ENCODE assay signal across 22 mouse cellular contexts in genomic region chr6:147021181-147021580, GRCm38 (mm10).
"Had no signal": no experiment of that assay in that cellular context is flagged by ENCODE, and none has a peak within 500 bp of the region (broad histone marks: within the 10 kb centered on the region; RNA-seq: fewer than 3 reads in every experiment).

No protein-coding gene starts in this region.

- ATAC-seq: liver, postnatal 0 days; lung, postnatal 0 days; midbrain, embryonic 15.5 days had no signal

- H3K27me3 ChIP-seq: kidney, embryonic 15.5 days; limb, embryonic 12.5 days; limb, embryonic 15.5 days; midbrain, embryonic 12.5 days; midbrain, embryonic 15.5 days; neural tube, embryonic 13.5 days had no signal

- H3K4me2 ChIP-seq: kidney, embryonic 15.5 days; limb, embryonic 12.5 days; limb, embryonic 15.5 days; liver, embryonic 11.5 days; lung, embryonic 14.5 days; midbrain, embryonic 12.5 days; midbrain, embryonic 15.5 days; neural tube, embryonic 13.5 days had no signal

- H3K36me3 ChIP-seq: midbrain, embryonic 12.5 days; midbrain, embryonic 15.5 days had no signal

- DNase-seq: kidney, adult 8-10 months; kidney, postnatal 10 days; kidney, postnatal 36 days; layer of hippocampus, postnatal 36 days; left cerebral cortex, postnatal 4 days; liver, postnatal 0 days; lung, embryonic 14.5 days; right cerebral cortex, adult 18-20 months; right cerebral cortex, postnatal 14 days; right cerebral cortex, postnatal 4 days; thymus, postnatal 25 days had no signal

- H3K4me3 ChIP-seq: kidney, embryonic 15.5 days; left cerebral cortex, adult 2 months; limb, embryonic 12.5 days; limb, embryonic 15.5 days; midbrain, embryonic 12.5 days; midbrain, embryonic 15.5 days; neural tube, embryonic 13.5 days had no signal

- H3K27ac ChIP-seq: kidney, embryonic 15.5 days; limb, embryonic 12.5 days; limb, embryonic 15.5 days; liver, embryonic 14.5 days; macrophage; midbrain, embryonic 12.5 days; midbrain, embryonic 15.5 days; neural tube, embryonic 13.5 days had no signal

- H3K9ac ChIP-seq: kidney, embryonic 15.5 days; limb, embryonic 12.5 days; limb, embryonic 15.5 days; liver, embryonic 14.5 days; liver, postnatal 0 days; lung, embryonic 14.5 days; midbrain, embryonic 12.5 days; midbrain, embryonic 15.5 days; neural tube, embryonic 13.5 days had no signal

- H3K9me3 ChIP-seq: kidney, embryonic 15.5 days; limb, embryonic 12.5 days; limb, embryonic 15.5 days; midbrain, embryonic 12.5 days; midbrain, embryonic 15.5 days; neural tube, embryonic 13.5 days had no signal

- H3K4me1 ChIP-seq: kidney, embryonic 15.5 days; limb, embryonic 12.5 days; limb, embryonic 15.5 days; midbrain, embryonic 12.5 days; midbrain, embryonic 15.5 days; neural tube, embryonic 13.5 days had no signal
